Mouse (Mus musculus): ENCODE results near the gene Zhx3. TPM values are rescaled to one million over a fixed set of nuclear protein-coding genes. Genes with fewer than 3 reads are reported as not detected.

Gene Zhx3
- polyA plus RNA-seq, 1 experiment: 0.04 TPM

GRCm38 (mm10) chr2:160771325-160772276, 101.2 kb downstream of the Zhx3 start:
- H3K9me3 ChIP-seq (ENCODE audit: control insufficient read depth, low read length): no peaks in the 10 kb centered on the region
- no peaks in the 10 kb centered on the region for H3K36me3 ChIP-seq (ENCODE audit: control insufficient read depth)
- H3K4me1 ChIP-seq (ENCODE audit: control insufficient read depth): no peaks in the 10 kb centered on the region
- H3K27me3 ChIP-seq (ENCODE audit: control insufficient read depth): no peaks in the 10 kb centered on the region
- TF ChIP-seq GATA1 (IDR thresholded peaks at IDR 0.05; ENCODE audit: low read length) (no peak), TAL1 (IDR thresholded peaks at IDR 0.05; ENCODE audit: low read length) (no peak)
- H3K4me3 ChIP-seq (replicated peaks): no peak overlapping the region

DNA sequence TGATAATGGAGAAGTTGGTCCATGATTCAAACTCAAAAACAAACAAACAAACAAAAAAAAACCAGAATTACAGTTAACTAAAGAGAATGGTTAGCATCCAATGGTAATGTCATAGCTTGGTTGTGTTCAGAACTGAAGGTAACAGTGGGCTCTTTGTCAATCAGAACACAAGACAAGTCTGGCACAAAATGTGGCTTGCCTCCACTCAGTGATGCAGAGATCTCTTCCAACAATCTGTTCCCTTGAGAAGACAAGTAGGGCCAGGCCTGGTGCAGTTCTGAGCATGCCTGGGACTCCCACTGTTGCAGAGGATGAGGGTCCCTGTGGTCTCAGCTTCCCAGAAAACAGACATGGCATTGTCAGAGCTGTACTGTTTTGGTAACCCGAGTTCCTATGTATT, 101.9 kb downstream of the Zhx3 start:
- no peaks in the 10 kb centered on the region for H3K36me3 ChIP-seq (ENCODE audit: control insufficient read depth)
- H3K4me1 ChIP-seq (ENCODE audit: control insufficient read depth): no peaks in the 10 kb centered on the region
- H3K9me3 ChIP-seq (ENCODE audit: control insufficient read depth, low read length): no peaks in the 10 kb centered on the region
- TF ChIP-seq TAL1 (IDR thresholded peaks at IDR 0.05; ENCODE audit: low read length): no peak
- no peak for TF ChIP-seq GATA1 (IDR thresholded peaks at IDR 0.05; ENCODE audit: low read length)
- H3K27me3 ChIP-seq (ENCODE audit: control insufficient read depth): no peaks in the 10 kb centered on the region
- no peak overlapping the region for H3K4me3 ChIP-seq (replicated peaks)

- H3K4me1 ChIP-seq (ENCODE audit: control insufficient read depth): no peaks in the 10 kb centered on the region
- TF ChIP-seq TAL1 (IDR thresholded peaks at IDR 0.05; ENCODE audit: low read length) (no peak), GATA1 (IDR thresholded peaks at IDR 0.05; ENCODE audit: low read length) (no peak)
- no peaks in the 10 kb centered on the region for H3K9me3 ChIP-seq (ENCODE audit: control insufficient read depth, low read length)
- H3K27me3 ChIP-seq (ENCODE audit: control insufficient read depth): no peaks in the 10 kb centered on the region
- no peaks in the 10 kb centered on the region for H3K36me3 ChIP-seq (ENCODE audit: control insufficient read depth)
- no peak overlapping the region for H3K4me3 ChIP-seq (replicated peaks)
Measured at GRCm38 (mm10) chr2:160770409-160770808, 102.4 kb downstream of the Zhx3 start.

GRCm38 (mm10) chr2:160768997-160769396, 103.8 kb downstream of the Zhx3 start:
- Histone ChIP-seq H3K4me1 (ENCODE audit: control insufficient read depth) (no peaks in the 10 kb centered on the region), H3K4me3 (replicated peaks) (no peak overlapping the region), H3K36me3 (ENCODE audit: control insufficient read depth) (no peaks in the 10 kb centered on the region), H3K27me3 (ENCODE audit: control insufficient read depth) (no peaks in the 10 kb centered on the region), H3K9me3 (ENCODE audit: control insufficient read depth, low read length) (no peaks in the 10 kb centered on the region)
- TF ChIP-seq TAL1 (IDR thresholded peaks at IDR 0.05; ENCODE audit: low read length) (no peak), GATA1 (IDR thresholded peaks at IDR 0.05; ENCODE audit: low read length) (no peak)

- no peaks in the 10 kb centered on the region for H3K9me3 ChIP-seq (ENCODE audit: control insufficient read depth, low read length)
- no peaks in the 10 kb centered on the region for H3K27me3 ChIP-seq (ENCODE audit: control insufficient read depth)
- no peaks in the 10 kb centered on the region for H3K4me1 ChIP-seq (ENCODE audit: control insufficient read depth)
- no peak overlapping the region for H3K4me3 ChIP-seq (replicated peaks)
- H3K36me3 ChIP-seq (ENCODE audit: control insufficient read depth): no peaks in the 10 kb centered on the region
- TF ChIP-seq TAL1 (IDR thresholded peaks at IDR 0.05; ENCODE audit: low read length): no peak
- TF ChIP-seq GATA1 (IDR thresholded peaks at IDR 0.05; ENCODE audit: low read length): no peak
Measured at GRCm38 (mm10) chr2:160768097-160768695, 104.6 kb downstream of the Zhx3 start.

DNA sequence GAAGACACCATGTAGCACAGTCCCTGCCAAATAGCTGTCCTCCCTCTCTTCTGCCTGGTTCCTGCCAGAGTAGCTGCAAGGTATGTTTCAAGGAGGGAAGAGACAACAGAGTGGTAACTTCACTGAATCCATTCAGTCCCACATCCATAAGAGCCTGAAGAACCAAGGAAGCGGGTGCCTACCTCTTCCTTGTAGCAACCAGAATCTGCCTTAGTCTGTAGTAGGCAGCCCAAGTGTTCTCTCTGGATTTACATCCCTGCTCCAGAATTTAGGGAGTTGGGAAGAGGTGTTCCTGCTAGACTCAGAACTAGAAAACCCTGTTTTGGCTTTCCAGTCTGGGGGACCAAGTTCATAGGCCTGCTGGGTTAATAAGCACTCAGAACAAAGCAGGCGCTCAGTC, 105.6 kb downstream of the Zhx3 start:
- Histone ChIP-seq H3K4me3 (replicated peaks) (no peak overlapping the region), H3K36me3 (ENCODE audit: control insufficient read depth) (no peaks in the 10 kb centered on the region), H3K9me3 (ENCODE audit: control insufficient read depth, low read length) (no peaks in the 10 kb centered on the region), H3K4me1 (ENCODE audit: control insufficient read depth) (no peaks in the 10 kb centered on the region), H3K27me3 (ENCODE audit: control insufficient read depth) (no peaks in the 10 kb centered on the region)
- no peak for TF ChIP-seq TAL1 (IDR thresholded peaks at IDR 0.05; ENCODE audit: low read length)
- TF ChIP-seq GATA1 (IDR thresholded peaks at IDR 0.05; ENCODE audit: low read length): no peak

GRCm38 (mm10) chr2:160766371-160766771, 106.4 kb downstream of the Zhx3 start:
- H3K9me3 ChIP-seq (ENCODE audit: control insufficient read depth, low read length): no peaks in the 10 kb centered on the region
- H3K36me3 ChIP-seq (ENCODE audit: control insufficient read depth): no peaks in the 10 kb centered on the region; the same call in 1 of the 2 replicates
- H3K27me3 ChIP-seq (ENCODE audit: control insufficient read depth): no peaks in the 10 kb centered on the region
- H3K4me3 ChIP-seq (replicated peaks): no peak overlapping the region
- H3K4me1 ChIP-seq (ENCODE audit: control insufficient read depth): no peaks in the 10 kb centered on the region
- no peak for TF ChIP-seq GATA1 (IDR thresholded peaks at IDR 0.05; ENCODE audit: low read length)
- TF ChIP-seq TAL1 (IDR thresholded peaks at IDR 0.05; ENCODE audit: low read length): no peak

- H3K36me3 ChIP-seq (ENCODE audit: control insufficient read depth): no peaks in the 10 kb centered on the region; the same call in 1 of the 2 replicates
- H3K4me1 ChIP-seq (ENCODE audit: control insufficient read depth): no peaks in the 10 kb centered on the region
- no peaks in the 10 kb centered on the region for H3K9me3 ChIP-seq (ENCODE audit: control insufficient read depth, low read length)
- H3K4me3 ChIP-seq (replicated peaks): no peak overlapping the region
- no peak for TF ChIP-seq TAL1 (IDR thresholded peaks at IDR 0.05; ENCODE audit: low read length)
- TF ChIP-seq GATA1 (IDR thresholded peaks at IDR 0.05; ENCODE audit: low read length): no peak
- H3K27me3 ChIP-seq (ENCODE audit: control insufficient read depth): no peaks in the 10 kb centered on the region
Measured at GRCm38 (mm10) chr2:160765096-160765495, 107.7 kb downstream of the Zhx3 start.

- no peak overlapping the region for H3K4me3 ChIP-seq (replicated peaks)
- no peaks in the 10 kb centered on the region for H3K4me1 ChIP-seq (ENCODE audit: control insufficient read depth)
- peaks cover 2% of the 10 kb centered on the region; the same call in 1 of the 2 replicates for H3K36me3 ChIP-seq (ENCODE audit: control insufficient read depth)
- TF ChIP-seq TAL1 (IDR thresholded peaks at IDR 0.05; ENCODE audit: low read length) (no peak), GATA1 (IDR thresholded peaks at IDR 0.05; ENCODE audit: low read length) (no peak)
- no peaks in the 10 kb centered on the region for H3K27me3 ChIP-seq (ENCODE audit: control insufficient read depth)
- H3K9me3 ChIP-seq (ENCODE audit: control insufficient read depth, low read length): no peaks in the 10 kb centered on the region
Measured at GRCm38 (mm10) chr2:160764386-160764785, 108.4 kb downstream of the Zhx3 start.
